Mouse (Mus musculus) CD4-positive, CD25-positive, alpha-beta regulatory T cell, adult 9 weeks (primary cell): Measurements from ENCODE around the gene Hoxa1. TPM values are rescaled to one million over a fixed set of nuclear protein-coding genes. Genes with fewer than 3 reads are reported as not detected.

Source experiments
- polyA plus RNA-seq: library from polyadenylated mRNA; unstranded; fragments of 100-300 nt; shearing (Covaris generic); gene quantifications from one replicate; pipeline ENCODE4 v1.2.1, GENCODE M21; 2017

The Hoxa1 gene
- not detected for polyA plus RNA-seq

GRCm38 (mm10) chr6:52158276-52159051 is at the start of gene Hoxa1:
Gene Hoxa1 (minus strand): TSS chr6:52158317.

GRCm38 (mm10) chr6:52204050-52204752 is 46.1 kb upstream of the Hoxa1 start, which contains the start of gene Hoxa5:
Gene Hoxa5 (minus strand): TSS chr6:52204587.

GRCm38 (mm10) chr6:52190906-52191810 is 33.0 kb upstream of the Hoxa1 start, which contains the start of gene Hoxa4:
Gene Hoxa4 (minus strand): TSS chr6:52191753.

GRCm38 (mm10) chr6:52177061-52177735 is 19.1 kb upstream of the Hoxa1 start, which contains the start of gene 5730596B20Rik:
Gene 5730596B20Rik (plus strand): TSS chr6:52177498.

GRCm38 (mm10) chr6:52164626-52165440 is 6.7 kb upstream of the Hoxa1 start, which contains the start of gene Hoxa2:
Gene Hoxa2 (minus strand): TSS chr6:52164831.

Other genes with a start within 250 kb of the Hoxa1 start
- 24.3 TPM for gene Skap2, start 145.8 kb downstream of the Hoxa1 start, polyA plus RNA-seq
- not detected for gene Hoxa2, start 6.5 kb upstream of the Hoxa1 start, polyA plus RNA-seq
- gene 5730596B20Rik, start 19.2 kb upstream of the Hoxa1 start, polyA plus RNA-seq: not detected
- gene Hoxa4, start 33.4 kb upstream of the Hoxa1 start, polyA plus RNA-seq: not detected
- gene Hoxa5, start 46.3 kb upstream of the Hoxa1 start, polyA plus RNA-seq: not detected
- not detected for gene Hoxa6, start 50.4 kb upstream of the Hoxa1 start, polyA plus RNA-seq
- not detected for gene Hoxa3, start 55.0 kb upstream of the Hoxa1 start, polyA plus RNA-seq
- not detected for gene Gm28308, start 55.0 kb upstream of the Hoxa1 start, polyA plus RNA-seq
- 0.72 TPM for gene Hoxa7, start 63.5 kb upstream of the Hoxa1 start, polyA plus RNA-seq
- not detected for gene Hoxa9, start 72.8 kb upstream of the Hoxa1 start, polyA plus RNA-seq
- gene Hoxa10, start 82.5 kb upstream of the Hoxa1 start, polyA plus RNA-seq: not detected
- not detected for gene Hoxa11, start 87.5 kb upstream of the Hoxa1 start, polyA plus RNA-seq
- not detected for gene Hoxa13, start 102.6 kb upstream of the Hoxa1 start, polyA plus RNA-seq
- gene Evx1, start 155.2 kb upstream of the Hoxa1 start, polyA plus RNA-seq: not detected